Mouse (Mus musculus) E14TG2a.4 (cell line): ENCODE data around the gene Slc15a5.

ENCODE experiments used
- CTCF ChIP-seq: conservative IDR thresholded peaks from 2 replicates; pipeline ENCODE4 v1.5.1; 2014; ENCODE audit warnings: low read length
- POU5F1 ChIP-seq: IDR thresholded peaks from 2 replicates; pipeline ENCODE4 v1.6.1; 2014; ENCODE audit warnings: low read length, borderline replicate concordance

GRCm38 (mm10) chr6:138099646-138100045, 19.9 kb upstream of the Slc15a5 start:
- TF ChIP-seq POU5F1, result no peak
- TF ChIP-seq CTCF, result no peak
